In genomic region chr6:34943499-34943898, GRCm38 (mm10) we compare ENCODE assay signal across 34 mouse cellular contexts. TPM values are rescaled to one million over a fixed set of nuclear protein-coding genes. Genes with fewer than 3 reads are reported as not detected.
A peak's percentile ranks its signal among the peaks of the same experiment; 100 is the strongest.
DNase-seq lines count a peak whose midpoint lies in the region; ATAC-seq lines count a peak whose summit lies in the region.
"Had no signal": no experiment of that assay in that cellular context is flagged by ENCODE, and none has a peak within 500 bp of the region (broad histone marks: within the 10 kb centered on the region; RNA-seq: fewer than 3 reads in every experiment).

No protein-coding gene starts in this region.

- H3K9ac ChIP-seq in heart, embryonic 16.5 days (ENCODE audit: low read length) = no peak overlapping the region
- H3K9ac ChIP-seq in midbrain, embryonic 11.5 days (ENCODE audit: low read length) = no peak overlapping the region
- no peak overlapping the region for H3K9ac ChIP-seq in midbrain, embryonic 16.5 days (ENCODE audit: low read depth, low read length)
- H3K9ac ChIP-seq: embryonic facial prominence, embryonic 15.5 days; forebrain, postnatal 0 days; heart, embryonic 12.5 days; heart, embryonic 15.5 days; hindbrain, embryonic 12.5 days; hindbrain, embryonic 15.5 days had no signal

- no peak for ATAC-seq in heart, embryonic 16.5 days (replicated peaks; ENCODE audit: extremely low read depth, insufficient read depth, low FRiP score)
- ATAC-seq in midbrain, embryonic 11.5 days (ENCODE audit: low FRiP score) = no peak
- no peak for ATAC-seq in midbrain, embryonic 16.5 days
- ATAC-seq: forebrain, embryonic 14.5 days; forebrain, postnatal 0 days had no signal

- H3K27me3 ChIP-seq in heart, embryonic 16.5 days (ENCODE audit: control insufficient read depth, insufficient read depth, low read length) = no peaks in the 10 kb centered on the region
- no peaks in the 10 kb centered on the region for H3K27me3 ChIP-seq in midbrain, embryonic 11.5 days (ENCODE audit: control insufficient read depth, insufficient read depth, low read length)
- no peaks in the 10 kb centered on the region for H3K27me3 ChIP-seq in midbrain, embryonic 16.5 days (ENCODE audit: control insufficient read depth, insufficient read depth, low read depth, low read length)
- H3K27me3 ChIP-seq: CH12.LX; embryonic facial prominence, embryonic 15.5 days; heart, embryonic 15.5 days; hindbrain, embryonic 15.5 days had no signal

- peak overlapping the region; percentile 37; the same call in 1 of the 2 replicates for H3K27ac ChIP-seq in heart, embryonic 16.5 days (ENCODE audit: low read length)
- no peak overlapping the region for H3K27ac ChIP-seq in midbrain, embryonic 11.5 days (ENCODE audit: low read depth, low read length)
- no peak overlapping the region for H3K27ac ChIP-seq in midbrain, embryonic 16.5 days (ENCODE audit: low read length)
- H3K27ac ChIP-seq: embryonic facial prominence, embryonic 15.5 days; gastrocnemius, adult 2 months; heart, embryonic 15.5 days; hindbrain, embryonic 12.5 days; hindbrain, embryonic 15.5 days had no signal

- intact Hi-C loops in heart, postnatal 25 days (cut with DNase I) = no loop called here

- WGBS in heart, embryonic 16.5 days = 65% methylated on average over 5 of the region's 5 CpGs
- 77% methylated on average over 5 of the region's 5 CpGs for WGBS in midbrain, embryonic 11.5 days
- WGBS in midbrain, embryonic 16.5 days = 82% methylated on average over 5 of the region's 5 CpGs

- no peaks in the 10 kb centered on the region for H3K4me1 ChIP-seq in heart, embryonic 16.5 days (ENCODE audit: control insufficient read depth, insufficient read depth, low read length)
- no peaks in the 10 kb centered on the region for H3K4me1 ChIP-seq in midbrain, embryonic 11.5 days (ENCODE audit: control insufficient read depth, insufficient read depth, low read length)
- no peaks in the 10 kb centered on the region for H3K4me1 ChIP-seq in midbrain, embryonic 16.5 days (ENCODE audit: control insufficient read depth, insufficient read depth, low read length)
- H3K4me1 ChIP-seq: heart, embryonic 12.5 days; heart, embryonic 15.5 days; hindbrain, embryonic 15.5 days had no signal

- no peak overlapping the region for H3K4me3 ChIP-seq in heart, embryonic 16.5 days (ENCODE audit: low read length)
- H3K4me3 ChIP-seq in midbrain, embryonic 11.5 days (ENCODE audit: low read depth, low read length) = no peak overlapping the region
- no peak overlapping the region for H3K4me3 ChIP-seq in midbrain, embryonic 16.5 days (ENCODE audit: low read depth, low read length)
- H3K4me3 ChIP-seq: embryonic facial prominence, embryonic 15.5 days; gastrocnemius, adult 2 months; heart, embryonic 12.5 days; heart, embryonic 15.5 days; hindbrain, embryonic 12.5 days; hindbrain, embryonic 15.5 days had no signal

- no peak overlapping the region for H3K4me2 ChIP-seq in heart, embryonic 16.5 days (ENCODE audit: low read depth, low read length)
- no peak overlapping the region for H3K4me2 ChIP-seq in midbrain, embryonic 11.5 days
- no peak overlapping the region for H3K4me2 ChIP-seq in midbrain, embryonic 16.5 days (ENCODE audit: low read length)
- H3K4me2 ChIP-seq: embryonic facial prominence, embryonic 15.5 days; heart, embryonic 12.5 days; heart, embryonic 15.5 days; hindbrain, embryonic 12.5 days; hindbrain, embryonic 15.5 days had no signal

- no peak for DNase-seq in heart, postnatal 25 days (ENCODE audit: low spot score)
- peak; percentile 74 for DNase-seq in midbrain, embryonic 11.5 days (ENCODE audit: low spot score, missing footprints)
- DNase-seq in thymus, postnatal 14 days = peak; percentile 45
- no peak for DNase-seq in thymus, postnatal 10 days (ENCODE audit: low spot score in 2 of 2)
- no peak for DNase-seq in embryo, embryonic 9.5 days (ENCODE audit: extremely low spot score)
- DNase-seq: adrenal gland, adult 2 months; adrenal gland, postnatal 14 days; B cell, adult 2 months; cerebellum, adult 11 months; cerebellum, adult 2 months; cerebellum, adult 9-11 months; cerebellum, postnatal 25 days; forebrain, postnatal 0 days; gastrocnemius, adult 2 months; gastrocnemius, postnatal 25 days; heart, adult 18-20 months; heart, postnatal 14 days had no signal

- H3K36me3 ChIP-seq in heart, embryonic 16.5 days (ENCODE audit: control insufficient read depth, insufficient read depth) = no peaks in the 10 kb centered on the region
- no peaks in the 10 kb centered on the region for H3K36me3 ChIP-seq in midbrain, embryonic 11.5 days (ENCODE audit: control insufficient read depth, insufficient read depth, low read length)
- H3K36me3 ChIP-seq in midbrain, embryonic 16.5 days (ENCODE audit: control insufficient read depth, insufficient read depth, low read length) = no peaks in the 10 kb centered on the region
- H3K36me3 ChIP-seq: embryonic facial prominence, embryonic 15.5 days; heart, embryonic 12.5 days; heart, embryonic 15.5 days; hindbrain, embryonic 12.5 days; hindbrain, embryonic 15.5 days had no signal

- H3K9me3 ChIP-seq in heart, embryonic 16.5 days (replicated peaks; ENCODE audit: control insufficient read depth, low read length) = no peaks in the 10 kb centered on the region
- no peaks in the 10 kb centered on the region for H3K9me3 ChIP-seq in midbrain, embryonic 11.5 days (ENCODE audit: control insufficient read depth, low read length)
- no peaks in the 10 kb centered on the region for H3K9me3 ChIP-seq in midbrain, embryonic 16.5 days (replicated peaks; ENCODE audit: control insufficient read depth, low read length, poor library complexity, severe bottlenecking)
- H3K9me3 ChIP-seq: embryonic facial prominence, embryonic 15.5 days; heart, embryonic 12.5 days; heart, embryonic 15.5 days; hindbrain, embryonic 12.5 days; hindbrain, embryonic 15.5 days had no signal

RNA-seq across cellular contexts. Expression of gene Stra8, which starts 23.5 kb away (rescaled TPM):
- 0.30 TPM in 1 of 2 replicates, not detected in the other for polyA plus RNA-seq in heart, embryonic 16.5 days (2015; fragmentation: Nextera tagmentation; extraction: Ambion mirVana)
- total RNA-seq in heart, postnatal 25 days (2021) = not detected
- polyA plus RNA-seq in midbrain, embryonic 11.5 days (2014; fragmentation: Nextera tagmentation; extraction: Ambion mirVana) = not detected in 2 replicates
- not detected in 2 replicates for polyA plus RNA-seq in midbrain, embryonic 16.5 days (2015; fragmentation: Nextera tagmentation; extraction: Ambion mirVana)
- total RNA-seq: adrenal gland, adult 2 months; adrenal gland, postnatal 14 days; adrenal gland, postnatal 4 days; common myeloid progenitor, adult 5-6 weeks; forebrain, postnatal 0 days; gastrocnemius, adult 2 months; gastrocnemius, postnatal 25 days; heart, adult 18-20 months; heart, postnatal 14 days; hematopoietic stem cell, adult 5-6 weeks; MEL had no signal
- polyA plus RNA-seq: adrenal gland, adult 2 months; cerebellum, adult 2 months; embryonic facial prominence, embryonic 11.5 days; embryonic facial prominence, embryonic 15.5 days; forebrain, embryonic 11.5 days; forebrain, embryonic 14.5 days; forebrain, postnatal 0 days; frontal cortex, adult 2 months; gonadal fat pad, adult 2 months; heart, embryonic 12.5 days; heart, embryonic 15.5 days; hindbrain, embryonic 12.5 days; hindbrain, embryonic 15.5 days had no signal

RNA-seq across cellular contexts. Expression of gene Wdr91, which starts 32.8 kb away (rescaled TPM):
- 8.3 and 9.5 TPM in 2 replicates for polyA plus RNA-seq in heart, embryonic 16.5 days (2015; fragmentation: Nextera tagmentation; extraction: Ambion mirVana)
- 10 to 100 TPM; 12.0 to 13.5 TPM for total RNA-seq in heart, postnatal 25 days (2021)
- polyA plus RNA-seq in midbrain, embryonic 11.5 days (2014; fragmentation: Nextera tagmentation; extraction: Ambion mirVana) = 9.8 and 10.4 TPM in 2 replicates
- polyA plus RNA-seq in midbrain, embryonic 16.5 days (2015; fragmentation: Nextera tagmentation; extraction: Ambion mirVana) = 15.5 and 15.6 TPM in 2 replicates

RNA-seq across cellular contexts. Expression of gene Slc23a4, which starts 44.7 kb away (rescaled TPM):
- 0.79 and 1.7 TPM in 2 replicates for polyA plus RNA-seq in heart, embryonic 16.5 days (2015; fragmentation: Nextera tagmentation; extraction: Ambion mirVana)
- total RNA-seq in heart, postnatal 25 days (2021) = under 1 TPM; 0.23 to 0.50 TPM
- 0.34 and 0.36 TPM in 2 replicates for polyA plus RNA-seq in midbrain, embryonic 11.5 days (2014; fragmentation: Nextera tagmentation; extraction: Ambion mirVana)
- polyA plus RNA-seq in midbrain, embryonic 16.5 days (2015; fragmentation: Nextera tagmentation; extraction: Ambion mirVana) = 0.85 and 0.92 TPM in 2 replicates
- total RNA-seq: gastrocnemius, adult 2 months had no signal
- polyA plus RNA-seq: embryonic facial prominence, embryonic 11.5 days had no signal

Comparison
In these comparisons a context has a peak if more than half of its experiments do, and no peak if none do; other contexts are left out.
1. DNase-seq: peak in midbrain, embryonic 11.5 days (single experiment) and thymus, postnatal 14 days (single experiment); none in heart, postnatal 25 days (single experiment), thymus, postnatal 10 days (0 of 2) and embryo, embryonic 9.5 days (single experiment).